Mouse (Mus musculus) CD4-positive, CD25-positive, alpha-beta regulatory T cell (primary cell): ENCODE data around the gene Ndufc2. TPM values are rescaled to one million over a fixed set of nuclear protein-coding genes. Genes with fewer than 3 reads are reported as not detected.

ENCODE experiments used
- polyA plus RNA-seq: library from polyadenylated mRNA; unstranded; fragments of 100-300 nt; shearing (Covaris generic); gene quantifications from one replicate; pipeline ENCODE4 v1.2.1, GENCODE M21; 2017

The Ndufc2 gene
- 165 TPM for polyA plus RNA-seq

DNA sequence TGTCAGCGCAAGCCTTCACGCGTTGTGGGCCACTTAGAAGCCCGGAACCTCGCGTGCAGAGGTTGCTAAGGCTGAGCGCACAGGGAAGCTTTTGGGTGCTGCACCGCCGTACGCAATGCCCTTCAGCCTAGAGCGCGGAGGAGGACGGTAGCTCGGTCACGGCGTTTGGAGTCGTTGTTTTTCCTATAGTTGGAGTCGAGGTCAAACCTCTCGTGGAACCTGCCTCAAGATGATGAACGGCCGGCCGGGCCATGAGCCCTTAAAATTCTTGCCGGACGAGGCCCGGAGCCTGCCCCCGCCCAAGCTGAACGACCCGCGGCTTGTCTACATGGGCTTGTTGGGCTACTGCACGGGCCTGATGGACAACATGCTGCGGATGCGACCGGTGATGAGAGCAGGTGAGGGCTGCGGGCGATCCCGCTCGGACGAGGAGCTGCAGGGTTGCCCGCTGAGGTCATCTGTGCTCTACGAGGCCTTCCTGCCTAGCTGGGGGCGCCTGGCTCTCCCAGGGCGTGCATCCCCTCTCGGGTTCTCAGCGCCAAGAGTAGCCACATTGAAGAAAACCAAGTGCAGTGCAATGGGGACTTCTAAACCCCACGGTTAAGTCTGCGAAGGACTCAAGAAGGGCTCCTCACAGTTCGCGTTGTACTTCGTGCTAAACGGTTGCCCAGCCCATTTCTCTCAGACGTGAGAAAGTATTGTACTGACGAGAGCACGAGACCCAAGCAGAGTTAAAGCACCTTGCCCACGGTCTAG is at the start of gene Ndufc2:
TSS of gene Ndufc2 (plus strand) at position 44 of the 756 bp plus-strand sequence.

DNA sequence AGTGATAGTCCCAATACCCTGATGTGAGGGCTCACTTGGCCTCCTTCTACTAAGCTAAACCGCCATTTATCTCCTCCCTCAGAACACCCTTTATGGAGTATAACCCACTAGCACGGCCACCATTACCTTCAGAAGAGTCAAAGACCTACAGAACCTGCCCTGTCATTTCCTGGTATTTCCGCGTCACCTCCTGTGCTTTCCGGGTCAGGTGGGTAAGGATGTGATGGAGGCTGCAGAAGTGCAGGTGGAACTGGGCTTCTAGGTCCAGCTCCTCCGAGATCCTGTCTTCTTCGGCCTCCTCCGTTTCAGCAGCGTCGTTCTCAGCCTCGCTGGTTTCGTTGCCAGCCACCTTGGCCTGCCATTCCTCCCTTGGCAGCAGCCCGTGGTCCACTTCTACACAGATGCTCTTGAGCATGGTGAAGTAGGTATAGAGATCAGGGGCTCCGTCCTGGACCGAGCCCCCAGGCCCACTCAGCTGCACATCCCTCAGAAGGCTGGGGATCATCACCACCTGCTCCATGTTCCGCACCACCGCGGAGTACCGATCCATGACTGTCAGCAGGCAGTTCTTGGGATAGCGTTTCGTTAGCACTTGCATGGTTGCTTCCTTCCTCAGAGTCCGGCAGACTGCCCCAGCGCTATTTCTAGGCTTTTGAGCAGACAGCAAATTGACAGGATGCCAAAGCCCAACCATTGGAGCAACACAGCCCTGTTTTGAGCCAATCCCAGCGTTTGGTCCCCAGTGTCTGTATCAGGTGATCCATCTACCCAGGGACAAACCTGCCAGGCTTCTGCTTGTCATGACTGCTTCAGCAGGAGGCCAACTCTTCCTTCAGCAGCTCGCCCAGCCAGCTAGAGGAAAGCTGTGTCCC is 17.3 kb downstream of the Ndufc2 start, which contains the start of gene Thrsp:
TSS of gene Thrsp (minus strand) at position 825 of the 872 bp plus-strand sequence.

DNA sequence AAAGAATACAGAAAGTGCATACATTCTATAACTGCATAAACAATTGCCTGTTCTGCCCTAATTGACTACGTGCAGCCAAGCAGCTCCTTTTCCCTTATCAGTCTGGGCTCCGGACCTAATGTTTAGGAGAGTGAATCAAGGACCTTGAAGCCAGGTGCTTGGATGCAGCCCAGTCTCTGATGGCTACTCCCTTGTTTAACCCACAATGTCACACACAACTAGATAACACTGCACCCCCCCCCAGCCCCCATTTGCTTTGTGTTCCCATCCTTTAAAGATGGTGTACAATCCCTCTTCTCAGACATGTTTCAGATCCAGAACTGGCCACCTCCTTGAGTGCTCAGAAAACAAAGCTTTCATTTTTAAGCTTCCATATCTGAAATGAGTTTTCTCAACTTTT is 51.2 kb downstream of the Ndufc2 start, which contains the start of gene Kctd14:
TSS of gene Kctd14 (plus strand) at position 301 of the 400 bp plus-strand sequence.

Other genes starting within 250 kb of the Ndufc2 start
- 4.3 TPM for gene Usp35, start 68.0 kb upstream of the Ndufc2 start, polyA plus RNA-seq
- gene Kctd21, start 67.7 kb upstream of the Ndufc2 start, polyA plus RNA-seq: 3.2 TPM
- gene Alg8, start 28.4 kb upstream of the Ndufc2 start, polyA plus RNA-seq: 18.1 TPM
- gene Thrsp, start 17.7 kb downstream of the Ndufc2 start, polyA plus RNA-seq: not detected
- gene Kctd14, start 51.3 kb downstream of the Ndufc2 start, polyA plus RNA-seq: 0.61 TPM
- 48.5 TPM for gene Ints4, start 81.0 kb downstream of the Ndufc2 start, polyA plus RNA-seq
- gene Aamdc, start 179.5 kb downstream of the Ndufc2 start, polyA plus RNA-seq: 47.4 TPM
- 50.3 TPM for gene Rsf1, start 179.9 kb downstream of the Ndufc2 start, polyA plus RNA-seq